Mouse (Mus musculus) layer of hippocampus, adult 11-12 months (tissue): ENCODE results near the gene Zfp213.
"Not testable (repeated sequence)": the region's sequence is repeated elsewhere in the genome, so short reads cannot be mapped to it uniquely, and the experiment has no call there.

Experiments used
- DNase-seq: peaks from one replicate; pipeline ENCODE4 v3.0.0; 2022; ENCODE audit warnings: low spot score

Gene Zfp213

DNA sequence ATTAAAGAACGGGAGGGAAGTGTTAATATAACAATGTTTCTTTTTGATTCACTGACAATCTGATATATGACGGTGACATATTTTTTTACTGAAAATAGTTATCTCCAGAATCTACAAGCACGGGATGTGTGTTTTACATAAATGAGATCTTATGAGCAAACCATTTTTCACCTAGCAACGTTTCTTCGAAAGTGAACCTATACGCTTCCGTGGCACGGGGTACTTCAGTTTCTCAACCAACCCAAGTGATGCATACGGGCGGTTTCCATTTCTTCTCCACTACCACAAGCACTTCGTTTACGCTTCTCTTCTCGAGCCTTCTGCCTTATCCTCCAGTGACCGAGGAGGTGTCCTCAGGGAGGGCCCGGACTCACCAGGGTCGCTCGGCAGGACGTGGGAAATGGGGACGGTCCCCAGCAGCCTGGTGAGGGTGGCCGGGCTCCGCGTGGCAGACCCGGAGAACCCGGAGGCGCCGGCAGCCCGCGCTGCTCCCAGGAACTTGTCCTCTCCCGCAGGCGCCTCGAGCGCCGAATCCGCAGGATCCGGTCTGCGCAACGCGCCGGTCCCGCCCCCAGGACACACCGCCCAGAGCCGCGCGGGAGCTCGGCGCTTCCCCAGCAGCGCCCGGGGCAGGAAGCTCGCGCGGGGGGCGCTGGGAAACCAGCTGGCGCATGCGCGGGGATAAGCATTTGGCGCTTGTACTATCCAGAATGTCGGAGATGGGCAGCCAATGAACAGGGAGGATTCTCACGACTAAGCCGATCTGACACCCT lies at the start of gene Zfp213:
Zfp213 (minus strand) TSS at position 644 of the 773 bp plus-strand sequence.
- peak; percentile 94 for DNase-seq

- DNase-seq, result peak; percentile 28
Observed at GRCm38 (mm10) chr17:23610361-23610800, 46.3 kb upstream of the Zfp213 start.

DNA sequence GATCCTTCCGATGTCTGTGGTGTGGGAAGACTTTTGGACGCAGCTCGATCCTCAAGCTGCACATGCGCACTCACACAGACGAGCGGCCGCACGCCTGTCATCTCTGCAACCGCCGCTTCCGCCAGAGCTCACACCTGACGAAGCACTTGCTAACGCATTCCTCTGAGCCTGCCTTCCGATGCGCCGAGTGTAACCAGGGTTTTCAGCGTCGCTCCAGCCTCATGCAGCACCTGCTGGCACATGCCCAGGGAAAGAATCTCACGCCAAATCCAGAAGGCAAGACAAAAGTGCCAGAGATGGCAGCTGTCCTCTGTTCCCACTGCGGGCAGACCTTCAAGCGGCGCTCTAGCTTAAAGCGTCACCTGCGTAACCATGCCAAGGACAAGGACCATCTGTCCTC lies 45.6 kb upstream of the Zfp213 start:
- no peak for DNase-seq

- no peak for DNase-seq
Observed at GRCm38 (mm10) chr17:23605220-23605619, 41.2 kb upstream of the Zfp213 start.

GRCm38 (mm10) chr17:23604394-23604793 lies 40.4 kb upstream of the Zfp213 start:
- DNase-seq, result no peak

GRCm38 (mm10) chr17:23603542-23603941 lies 39.5 kb upstream of the Zfp213 start:
- no peak for DNase-seq

DNA sequence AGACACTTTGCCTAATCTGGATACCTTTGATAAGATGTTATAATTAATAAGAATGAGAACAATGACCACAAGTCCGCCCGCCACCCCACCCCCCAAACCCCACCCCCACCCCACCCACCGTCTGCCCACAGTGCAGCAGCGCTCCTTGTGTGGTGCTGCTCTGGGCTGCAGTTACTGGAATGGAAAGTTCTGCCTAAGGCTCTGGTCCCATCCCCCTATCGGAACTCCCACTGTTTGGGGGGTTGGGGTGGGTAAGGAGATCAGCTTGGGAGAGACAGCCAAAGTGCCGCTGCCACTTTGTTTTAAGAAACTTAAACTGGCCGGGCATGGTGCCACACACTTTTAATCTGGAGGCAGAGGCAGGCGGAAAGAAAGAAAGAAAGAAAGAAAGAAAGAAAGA lies 39.0 kb upstream of the Zfp213 start:
- no peak for DNase-seq

GRCm38 (mm10) chr17:23601836-23602585 lies 38.0 kb upstream of the Zfp213 start:
- DNase-seq, result no peak

GRCm38 (mm10) chr17:23600641-23601622 lies 36.9 kb upstream of the Zfp213 start, which contains the start of gene Zscan10:
Gene Zscan10 (plus strand): TSS chr17:23600856.
- DNase-seq, result no peak

DNA sequence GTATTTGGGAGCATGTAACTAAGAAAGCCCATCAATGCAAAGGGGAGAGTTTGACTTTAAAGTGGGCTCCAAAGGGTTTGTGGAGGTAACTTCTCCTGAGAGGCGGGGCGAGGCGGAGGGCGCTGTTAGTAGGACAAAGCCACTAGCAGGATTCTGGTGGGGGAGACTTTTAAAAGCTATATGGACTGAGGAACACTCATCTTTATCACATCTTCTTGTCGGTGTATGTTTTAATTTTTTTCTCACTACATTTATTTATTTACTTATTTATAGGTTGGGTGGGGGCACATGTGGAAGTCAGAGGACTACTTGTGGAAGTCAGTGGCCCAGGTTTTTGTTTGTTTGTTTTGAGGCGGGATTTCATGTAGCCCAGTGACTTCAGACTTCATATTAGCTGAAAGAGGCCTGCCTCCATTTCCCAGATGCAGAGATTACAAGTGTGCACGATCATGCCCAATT lies 35.6 kb upstream of the Zfp213 start:
- DNase-seq, result no peak

- peak; percentile 78 for DNase-seq
Observed at GRCm38 (mm10) chr17:23598582-23599552, 34.8 kb upstream of the Zfp213 start, which contains the start of gene Zfp13. Gene Zfp13 (minus strand): TSS chr17:23599487.

DNA sequence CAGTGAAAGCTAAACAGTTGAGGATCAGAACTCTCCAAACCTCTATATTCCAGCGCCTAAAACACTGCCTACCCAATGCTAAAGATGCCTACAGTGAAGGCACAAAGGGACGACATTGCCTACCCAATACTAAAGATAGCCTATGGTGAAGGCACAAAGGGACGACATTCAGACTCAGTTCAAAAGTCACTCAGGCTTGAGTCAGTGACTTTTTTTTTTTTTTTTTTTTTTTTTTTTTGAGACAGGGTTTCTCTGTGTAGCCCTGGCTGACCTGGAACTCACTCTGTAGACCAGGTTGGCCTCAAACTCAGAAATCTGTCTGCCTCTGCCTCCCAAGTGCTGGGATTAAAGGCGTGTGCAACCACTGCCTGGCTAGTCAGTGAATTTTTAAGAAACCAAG lies 31.1 kb upstream of the Zfp213 start:
- DNase-seq, result not testable (repeated sequence)

GRCm38 (mm10) chr17:23592926-23593300 lies 28.9 kb upstream of the Zfp213 start:
- DNase-seq, result no peak

- peak; percentile 97 for DNase-seq
Observed at GRCm38 (mm10) chr17:23592208-23592925, 28.3 kb upstream of the Zfp213 start.

DNA sequence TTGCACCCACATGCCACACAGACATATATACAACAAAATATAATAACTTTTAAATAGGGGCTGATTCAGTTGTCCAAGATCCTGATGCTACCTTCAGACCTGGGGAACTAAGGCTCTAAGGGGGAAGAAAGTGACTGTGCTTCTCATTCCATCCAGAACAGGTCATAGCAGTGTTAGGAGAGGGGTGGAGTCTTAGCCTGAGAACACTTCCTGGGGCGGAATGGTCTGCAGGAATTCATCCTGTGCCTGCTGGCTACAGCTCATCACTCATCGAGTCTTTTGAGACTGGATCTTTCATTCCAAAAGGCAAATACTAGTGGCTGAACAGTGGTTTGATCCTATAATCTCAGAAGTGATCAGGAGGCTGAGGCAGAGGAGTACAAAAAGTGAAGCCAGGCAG lies 23.2 kb upstream of the Zfp213 start:
- DNase-seq, result no peak

GRCm38 (mm10) chr17:23585721-23586491 lies 21.9 kb upstream of the Zfp213 start:
- peak; percentile 74 for DNase-seq

DNA sequence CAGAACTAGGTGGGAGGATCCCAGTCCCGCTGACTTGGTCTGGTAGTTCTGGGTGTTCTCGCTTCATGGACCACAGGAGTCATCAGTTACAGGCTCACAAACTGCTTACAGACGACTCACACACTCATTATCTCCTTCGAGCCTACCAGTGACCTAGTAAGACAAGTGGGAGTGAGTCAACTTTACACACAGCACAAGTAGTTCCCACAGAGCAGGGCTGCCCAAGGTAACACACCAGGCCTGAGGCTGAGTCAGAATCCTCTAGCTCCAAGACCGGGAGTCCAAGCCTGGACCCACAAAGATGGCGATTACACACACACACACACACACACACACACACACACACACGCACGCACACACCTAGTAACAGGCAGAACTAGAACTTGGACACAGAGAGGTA lies 20.7 kb upstream of the Zfp213 start:
- no peak for DNase-seq

GRCm38 (mm10) chr17:23575951-23576552 lies 12.0 kb upstream of the Zfp213 start:
- no peak for DNase-seq

GRCm38 (mm10) chr17:23574130-23574529 lies 10.1 kb upstream of the Zfp213 start:
- DNase-seq, result no peak
